Mouse (Mus musculus) kidney, adult 2 months (tissue): ENCODE measurements around the gene Tmem30a.

Source experiments
- CTCF ChIP-seq: fragments of 200-500 bp; conservative IDR thresholded peaks from 2 replicates; pipeline ENCODE4 v1.5.1; 2011; ENCODE audit warnings: low read depth, mild to moderate bottlenecking, control low read depth, low read length, moderate library complexity, mixed read lengths; ENCODE audit not compliant: insufficient read depth, insufficient read length
- POLR2A ChIP-seq: fragments of 200-500 bp; IDR thresholded peaks from one replicate; pipeline ENCODE4 v1.6.1; 2011; ENCODE audit warnings: low read depth, low read length, control low read depth

DNA sequence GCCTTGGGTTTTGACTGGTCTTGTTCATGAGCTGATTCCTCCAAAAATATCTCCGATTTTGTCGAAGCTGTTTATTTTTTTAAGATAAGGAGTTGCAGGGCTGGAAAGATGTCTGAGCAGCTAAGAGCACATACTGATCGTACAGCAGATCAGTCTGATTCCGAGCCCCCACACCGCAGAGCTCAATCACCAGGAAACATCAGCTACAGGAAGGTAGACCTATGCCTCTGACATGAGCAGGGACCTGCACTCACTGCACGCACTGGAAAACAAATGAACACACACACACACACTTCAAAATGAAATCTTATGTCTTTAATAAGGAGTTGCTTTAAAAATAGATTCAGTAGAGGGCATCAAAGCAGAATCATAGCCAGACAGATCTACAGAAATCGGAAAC, 42.6 kb downstream of the Tmem30a start:
- TF ChIP-seq POLR2A = no peak
- no peak for TF ChIP-seq CTCF
